Mouse (Mus musculus) pancreas, adult 10 weeks (tissue): ENCODE data around the gene Ache. TPM values are rescaled to one million over a fixed set of nuclear protein-coding genes. Genes with fewer than 3 reads are reported as not detected.

Source experiments
- polyA plus RNA-seq: library from polyadenylated mRNA; stranded (reverse); fragments of 350-450 nt; fragmentation: Illumina TruSeq; extraction: RNeasy Lipid Tissue Mini Kit (QIAGEN cat#74804); gene quantifications from one replicate; pipeline ENCODE4 v1.2.3, GENCODE M21; 2015; ENCODE audit warnings: low read depth, low replicate concordance; ENCODE audit not compliant: insufficient read depth

Gene Ache
- 3.5 TPM for polyA plus RNA-seq

DNA sequence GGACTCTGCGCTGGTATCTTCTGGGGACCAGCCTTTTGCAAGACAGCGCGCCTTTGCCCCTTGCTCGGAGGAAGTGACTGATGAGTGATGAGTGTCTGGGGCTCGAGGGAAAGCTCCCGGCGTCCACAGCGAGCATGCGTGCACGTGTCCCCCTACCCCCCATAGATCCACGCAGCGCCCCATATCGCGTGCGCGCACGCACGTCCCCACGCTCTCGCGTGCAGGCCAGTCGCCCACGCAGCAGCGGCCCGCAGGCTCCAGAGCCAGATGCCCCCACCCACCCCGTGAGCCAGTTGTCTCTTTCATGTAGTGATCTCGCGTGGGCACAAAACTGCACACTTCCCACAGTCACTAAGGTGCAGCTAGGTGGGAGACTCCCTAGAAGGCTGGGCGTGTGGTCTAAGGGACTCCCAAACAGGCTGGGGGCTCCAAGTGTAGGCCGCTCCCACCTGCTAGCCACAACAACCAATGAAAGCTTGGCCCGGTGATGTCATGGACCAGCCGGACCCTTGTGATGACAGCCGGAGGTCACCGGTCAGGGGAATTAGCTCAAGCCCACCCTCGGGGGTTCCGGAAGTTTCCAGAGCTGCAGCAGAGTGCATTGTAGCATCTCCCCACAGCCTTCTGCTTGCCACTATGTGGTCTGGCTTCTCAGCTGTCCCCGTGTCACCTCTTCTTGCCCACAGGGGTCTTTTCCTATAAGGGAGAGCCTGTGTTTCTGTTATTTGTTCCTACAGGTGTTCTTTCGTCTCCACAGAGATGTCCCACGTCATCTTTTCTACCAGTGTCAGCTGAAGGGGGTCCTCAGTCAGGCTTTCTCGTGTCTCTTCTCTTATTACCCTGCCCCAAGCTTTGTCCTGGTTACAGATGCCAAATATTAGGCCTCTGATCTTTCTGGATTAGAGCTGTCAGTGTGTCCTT is at the start of gene Ache:
Gene Ache (plus strand): TSS at position 488 of the 921 bp plus-strand sequence.

DNA sequence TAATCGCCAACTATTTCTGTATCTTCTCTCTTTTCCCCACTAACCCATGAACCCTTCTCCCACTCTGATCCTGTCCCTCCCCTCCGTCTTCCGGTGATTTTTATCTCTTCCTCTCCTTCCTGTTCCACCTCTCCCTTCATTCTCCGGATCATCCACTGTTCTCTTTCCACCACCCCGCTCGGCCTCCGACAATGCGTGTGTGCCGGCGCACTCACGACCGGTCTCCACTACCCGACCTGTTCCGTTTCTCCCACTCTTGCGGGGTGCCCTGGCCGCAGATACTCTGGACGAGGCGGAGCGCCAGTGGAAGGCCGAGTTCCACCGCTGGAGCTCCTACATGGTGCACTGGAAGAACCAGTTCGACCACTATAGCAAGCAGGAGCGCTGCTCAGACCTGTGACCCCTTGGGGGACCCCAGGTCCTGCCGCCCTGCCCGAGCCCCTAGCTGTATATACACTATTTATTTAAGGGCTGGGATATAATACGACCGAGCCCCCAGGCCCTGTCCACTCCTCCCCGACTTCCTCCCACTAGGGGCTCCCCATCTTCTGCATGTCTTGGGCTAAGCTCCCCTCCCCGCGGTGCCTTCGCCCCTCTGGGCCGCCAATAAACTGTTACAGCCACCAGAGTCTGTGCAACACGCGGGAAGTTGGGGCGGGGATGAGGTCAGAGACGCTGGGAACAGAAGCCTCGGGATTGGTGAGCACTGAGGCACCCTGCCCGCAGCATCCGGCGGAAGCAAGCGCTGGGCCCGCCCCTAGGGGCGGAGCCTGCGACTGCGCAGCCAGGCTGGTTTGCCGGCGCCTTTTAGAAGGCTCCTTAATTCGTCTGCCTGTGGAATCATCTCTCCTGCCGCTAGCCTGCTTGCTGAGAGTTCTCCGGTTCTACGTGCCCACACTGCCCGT is 6.8 kb downstream of the Ache start, which contains the start of gene Ufsp1:
Gene Ufsp1 (plus strand): TSS at position 791 of the 905 bp plus-strand sequence.

DNA sequence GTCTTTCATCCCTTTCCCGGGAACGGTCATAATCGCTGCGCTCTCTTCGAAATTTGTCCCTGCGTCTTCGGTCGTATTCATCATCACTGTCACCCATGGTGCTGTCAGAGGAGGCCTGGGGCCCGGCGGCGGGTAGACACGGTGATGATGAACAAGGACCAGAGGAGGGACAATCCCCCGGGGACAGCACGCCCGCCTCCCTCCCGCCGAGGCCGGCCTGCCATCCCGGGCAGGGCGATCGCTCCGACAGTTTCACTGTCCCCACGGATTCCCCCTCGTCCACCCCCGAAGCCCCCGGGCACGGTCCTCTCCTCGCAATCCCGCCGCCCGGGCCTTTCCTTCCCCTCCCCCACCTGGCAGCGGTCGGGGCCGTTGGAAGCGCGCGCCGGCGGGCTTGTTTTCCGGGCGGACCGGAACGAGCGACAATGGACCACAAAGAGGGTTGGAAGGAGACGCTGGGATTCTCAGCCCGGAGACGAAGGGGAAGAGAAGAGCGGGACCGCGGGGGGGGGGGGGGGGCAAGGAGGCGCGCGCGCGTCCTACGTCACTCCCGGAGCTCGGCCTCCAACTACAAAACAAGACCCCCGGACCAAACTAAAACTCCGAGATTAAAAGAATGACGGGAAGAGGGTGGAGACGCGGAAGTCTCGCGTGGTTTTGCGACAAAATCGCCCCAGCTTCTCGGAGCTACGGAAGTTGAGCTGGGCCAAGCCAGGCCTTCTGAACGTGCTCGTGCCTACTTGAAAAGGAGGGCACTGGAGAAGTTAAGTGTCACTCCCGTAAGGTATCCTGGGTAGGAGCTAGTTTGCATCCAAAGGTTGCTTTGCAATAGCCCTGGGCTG is 20.0 kb downstream of the Ache start, which contains the start of gene Srrt:
Gene Srrt (minus strand): TSS at position 604 of the 842 bp plus-strand sequence.

DNA sequence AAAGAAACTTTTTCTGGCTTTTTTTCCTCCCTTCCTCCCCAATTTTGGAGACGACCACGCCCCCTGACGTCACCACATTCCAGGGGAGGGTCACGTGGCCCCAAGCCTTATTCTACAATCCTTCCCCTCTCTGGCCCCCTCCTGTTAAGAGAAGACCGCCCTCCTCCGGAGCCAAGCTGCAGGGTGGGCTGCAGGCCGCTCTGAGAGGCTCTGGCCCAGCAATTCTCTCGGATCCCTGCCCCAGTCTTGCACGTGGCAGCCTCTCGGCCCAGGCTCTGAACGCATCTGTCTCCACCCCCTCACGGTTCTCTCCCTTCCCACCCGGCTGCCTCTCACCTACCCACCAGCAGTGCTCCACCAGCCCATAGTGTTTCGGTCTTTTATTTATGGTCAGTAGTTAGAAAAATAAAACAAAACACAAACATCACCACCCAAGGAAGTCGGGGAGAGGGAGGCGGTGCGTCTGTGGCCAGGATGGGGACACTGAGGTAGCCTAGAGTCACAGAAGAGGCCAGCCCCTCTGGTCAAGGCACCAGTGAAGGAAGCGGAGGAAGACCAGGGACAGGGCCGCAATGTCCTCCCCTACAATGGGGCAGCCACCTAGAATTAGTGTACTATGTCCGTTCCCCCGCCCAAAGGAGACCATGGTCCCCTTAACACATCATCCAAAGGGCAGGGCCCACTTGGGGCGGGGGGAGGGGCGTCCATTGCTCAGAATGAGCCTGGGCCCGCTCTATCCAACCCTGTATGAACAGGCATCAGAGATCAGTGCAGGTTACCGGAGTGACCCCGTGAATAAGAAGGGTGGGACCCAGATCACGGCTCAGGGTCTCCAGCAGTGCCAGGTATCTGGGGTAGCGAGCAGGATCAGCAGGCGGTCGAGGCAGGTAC is 27.1 kb downstream of the Ache start, which contains the start of gene Trip6:
Gene Trip6 (minus strand): TSS at position 212 of the 891 bp plus-strand sequence.

DNA sequence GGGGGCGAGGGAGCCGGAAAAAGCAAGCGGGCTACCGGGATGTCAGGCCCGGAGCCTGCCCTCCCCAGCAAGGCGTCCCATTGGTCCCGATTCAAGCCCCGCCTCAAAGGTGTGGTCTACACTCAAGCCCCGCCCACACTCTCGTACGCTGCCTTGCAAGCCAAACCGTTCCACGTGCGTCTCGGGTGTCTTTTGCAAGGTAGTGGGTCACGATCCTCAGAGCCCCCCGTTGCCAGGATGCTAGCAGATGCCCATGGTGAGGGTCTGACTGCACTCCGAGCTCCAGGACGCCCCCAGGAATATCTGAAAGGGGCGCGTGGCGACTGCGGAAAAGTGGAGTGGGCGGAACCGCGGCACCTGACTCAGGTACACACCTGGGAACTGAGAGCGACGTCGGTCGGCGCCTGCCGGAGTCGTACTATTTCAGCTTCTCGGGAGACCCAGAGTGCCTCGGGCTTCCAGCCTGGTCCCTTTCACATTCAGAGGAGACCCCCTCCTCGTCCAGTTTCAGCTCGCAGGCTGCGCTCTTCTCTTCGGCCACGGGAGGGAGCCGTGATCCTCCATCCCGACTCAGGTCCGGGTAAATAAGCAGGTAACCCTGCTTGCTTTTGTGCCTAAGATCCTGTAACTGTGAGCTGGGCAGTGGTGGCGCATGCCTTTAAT is 46.3 kb downstream of the Ache start, which contains the start of gene Slc12a9:
Gene Slc12a9 (minus strand): TSS at position 86 of the 663 bp plus-strand sequence.

Other genes starting within 250 kb of the Ache start
- 15.1 TPM for gene Ap1s1, start 241.4 kb upstream of the Ache start, polyA plus RNA-seq
- gene Serpine1, start 215.3 kb upstream of the Ache start, polyA plus RNA-seq = 2.3 TPM
- gene Trim56, start 171.3 kb upstream of the Ache start, polyA plus RNA-seq = 5.6 TPM
- gene Muc3, start 138.2 kb upstream of the Ache start, polyA plus RNA-seq = not detected
- gene Muc3a, start 75.1 kb upstream of the Ache start, polyA plus RNA-seq = not detected
- gene Ufsp1, start 7.1 kb downstream of the Ache start, polyA plus RNA-seq = 2.3 TPM
- gene Srrt, start 20.2 kb downstream of the Ache start, polyA plus RNA-seq = 77.8 TPM
- gene Trip6, start 26.9 kb downstream of the Ache start, polyA plus RNA-seq = 8.1 TPM
- gene Slc12a9, start 46.1 kb downstream of the Ache start, polyA plus RNA-seq = 8.2 TPM
- 15.6 TPM for gene Ephb4, start 62.6 kb downstream of the Ache start, polyA plus RNA-seq
- 0.06 TPM for gene Zan, start 189.5 kb downstream of the Ache start, polyA plus RNA-seq
- gene Pop7, start 215.0 kb downstream of the Ache start, polyA plus RNA-seq = 3.0 TPM
- 8.7 TPM for gene Gigyf1, start 231.0 kb downstream of the Ache start, polyA plus RNA-seq
- not detected for gene Epo, start 245.7 kb downstream of the Ache start, polyA plus RNA-seq
- gene Gnb2, start 246.0 kb downstream of the Ache start, polyA plus RNA-seq = 138 TPM